Mouse (Mus musculus) G1E (cell line): ENCODE data around the gene Dzank1.

Experiments used
- CTCF ChIP-seq: IDR thresholded peaks from 2 replicates; pipeline ENCODE4 v1.5.1; 2012; ENCODE audit warnings: low read depth, low read length, inconsistent platforms, mixed read lengths
- GATA1 ChIP-seq: IDR thresholded peaks from 2 replicates; pipeline ENCODE4 v1.6.1; 2012; ENCODE audit warnings: borderline replicate concordance, low read length, inconsistent platforms, mixed read lengths
- GATA2 ChIP-seq: IDR thresholded peaks from 2 replicates; pipeline ENCODE4 v1.6.1; 2012; ENCODE audit warnings: low read depth, low read length, inconsistent platforms, borderline replicate concordance
- POLR2AphosphoS5 ChIP-seq: IDR thresholded peaks from 2 replicates; pipeline ENCODE4 v1.6.1; 2012; ENCODE audit warnings: low read depth, low read length, inconsistent platforms; ENCODE audit not compliant: insufficient replicate concordance
- TAL1 ChIP-seq: conservative IDR thresholded peaks from 2 replicates; pipeline ENCODE4 v1.6.1; 2012; ENCODE audit warnings: low read depth, low read length, inconsistent platforms, mixed read lengths

- TF ChIP-seq TAL1 (no peak), CTCF (no peak), GATA2 (no peak), GATA1 (no peak), POLR2AphosphoS5 (no peak)
Measured at GRCm38 (mm10) chr2:144525856-144526255, 1.4 kb downstream of the Dzank1 start.
